Mouse (Mus musculus): ENCODE measurements around the gene Itga11.
"Not testable (repeated sequence)": the region's sequence is repeated elsewhere in the genome, so short reads cannot be mapped to it uniquely, and the experiment has no call there.

Itga11 gene

GRCm38 (mm10) chr9:62765346-62765745, 87.7 kb downstream of the Itga11 start:
- in situ Hi-C loops (cut with MboI, MseI): loop anchor here (10.0 kb wide), 1 partner anchor 761 kb away; no protein-coding TSS in a partner anchor

GRCm38 (mm10) chr9:62767464-62767863, 89.8 kb downstream of the Itga11 start:
- in situ Hi-C loops (cut with MboI, MseI): loop anchor here (10.0 kb wide), 1 partner anchor 763 kb away; no protein-coding TSS in a partner anchor

GRCm38 (mm10) chr9:62768361-62768760, 90.7 kb downstream of the Itga11 start:
- in situ Hi-C loops (cut with MboI, MseI): loop anchor here (10.0 kb wide), 1 partner anchor 764 kb away; no protein-coding TSS in a partner anchor

- in situ Hi-C loops (cut with MboI, MseI): no loop called here
Observed at GRCm38 (mm10) chr9:62772746-62773145, 95.1 kb downstream of the Itga11 start.

GRCm38 (mm10) chr9:62775464-62775863, 97.8 kb downstream of the Itga11 start:
- in situ Hi-C loops (cut with MboI, MseI): no loop called here

GRCm38 (mm10) chr9:62777461-62777860, 99.8 kb downstream of the Itga11 start:
- in situ Hi-C loops (cut with MboI, MseI): no loop called here

GRCm38 (mm10) chr9:62778721-62779120, 101.1 kb downstream of the Itga11 start:
- in situ Hi-C loops (cut with MboI, MseI): no loop called here

GRCm38 (mm10) chr9:62781965-62782364, 104.3 kb downstream of the Itga11 start:
- in situ Hi-C loops (cut with MboI, MseI): no loop called here

- in situ Hi-C loops (cut with MboI, MseI): no loop called here
Observed at GRCm38 (mm10) chr9:62782976-62783781, 105.6 kb downstream of the Itga11 start.

- in situ Hi-C loops (cut with MboI, MseI): no loop called here
Observed at GRCm38 (mm10) chr9:62784233-62784632, 106.6 kb downstream of the Itga11 start.

- in situ Hi-C loops (cut with MboI, MseI): no loop called here
Observed at GRCm38 (mm10) chr9:62786721-62787120, 109.1 kb downstream of the Itga11 start.

GRCm38 (mm10) chr9:62789856-62790255, 112.2 kb downstream of the Itga11 start:
- in situ Hi-C loops (cut with MboI, MseI): no loop called here

GRCm38 (mm10) chr9:62799218-62799617, 121.6 kb downstream of the Itga11 start:
- in situ Hi-C loops (cut with MboI, MseI): not testable (repeated sequence)

- in situ Hi-C loops (cut with MboI, MseI): loop anchor here (10.0 kb wide), 1 partner anchor 465 kb away; the partner anchor contains the start of gene Anp32a
Observed at GRCm38 (mm10) chr9:62810095-62810494, 132.5 kb downstream of the Itga11 start.

- in situ Hi-C loops (cut with MboI, MseI): loop anchor here (10.0 kb wide), 1 partner anchor 466 kb away; the partner anchor contains the start of gene Anp32a
Observed at GRCm38 (mm10) chr9:62810543-62811515, 133.2 kb downstream of the Itga11 start.

- in situ Hi-C loops (cut with MboI, MseI): loop anchor here (10.0 kb wide), 1 partner anchor 467 kb away; the partner anchor contains the start of gene Anp32a
Observed at GRCm38 (mm10) chr9:62811516-62812121, 134.0 kb downstream of the Itga11 start, which contains the start of gene Fem1b. TSS of gene Fem1b (minus strand) at chr9:62811934.

- in situ Hi-C loops (cut with MboI, MseI): loop anchor here (10.0 kb wide), 1 partner anchor 468 kb away; the partner anchor contains the start of gene Anp32a
Observed at GRCm38 (mm10) chr9:62812216-62813049, 134.8 kb downstream of the Itga11 start.

- in situ Hi-C loops (cut with MboI, MseI): loop anchor here (10.0 kb wide), 1 partner anchor 470 kb away; the partner anchor contains the start of gene Anp32a
Observed at GRCm38 (mm10) chr9:62814751-62815150, 137.1 kb downstream of the Itga11 start.

- in situ Hi-C loops (cut with MboI, MseI): loop anchor here (10.0 kb wide), 1 partner anchor 472 kb away; the partner anchor contains the start of gene Anp32a
Observed at GRCm38 (mm10) chr9:62816323-62817098, 138.9 kb downstream of the Itga11 start.

Data from T-helper 1 cell (primary cell).